Mouse (Mus musculus) hindbrain, embryonic 14.5 days (tissue): ENCODE results near the gene Gm28729. TPM values are rescaled to one million over a fixed set of nuclear protein-coding genes. Genes with fewer than 3 reads are reported as not detected.

ENCODE experiments used
- polyA plus RNA-seq: library from polyadenylated mRNA; unstranded; fragments of >200 nt; fragmentation: Nextera tagmentation; extraction: Ambion mirVana; gene quantifications from 2 replicates; pipeline ENCODE4 v1.2.1, GENCODE M21; 2014

Gm28729 gene
- polyA plus RNA-seq, 1 experiment from 2014 or later = 0.44 TPM

Other genes with a start within 250 kb of the Gm28729 start
- gene Atp1b3, start 160.8 kb downstream of the Gm28729 start, polyA plus RNA-seq = 181 and 197 TPM in 2 replicates
- gene Rnf7, start 46.6 kb downstream of the Gm28729 start, polyA plus RNA-seq = 250 and 268 TPM in 2 replicates
- 17.8 and 21.1 TPM in 2 replicates for gene Rasa2, start 106.4 kb upstream of the Gm28729 start, polyA plus RNA-seq
- gene Zbtb38, start 227.6 kb upstream of the Gm28729 start, polyA plus RNA-seq = 46.9 and 52.2 TPM in 2 replicates